Mouse (Mus musculus) heart, adult 2 months (tissue): Measurements from ENCODE around the gene Axl.

ENCODE experiments used
- CTCF ChIP-seq: fragments of 200-600 bp; IDR thresholded peaks from 2 replicates; pipeline ENCODE4 v1.8.1; 2022; ENCODE audit warnings: antibody characterized with exemption, mild to moderate bottlenecking, moderate library complexity
- EP300 ChIP-seq: fragments of 200-500 bp; IDR thresholded peaks from 2 replicates; pipeline ENCODE4 v1.6.1; 2011; ENCODE audit warnings: low read depth, low read length, control low read depth; ENCODE audit not compliant: insufficient read depth
- POLR2A ChIP-seq: fragments of 200-500 bp; IDR thresholded peaks from 2 replicates; pipeline ENCODE4 v1.6.1; 2011; ENCODE audit warnings: mild to moderate bottlenecking, low read depth, low read length, control low read depth; ENCODE audit not compliant: insufficient read depth

GRCm38 (mm10) chr7:25780753-25781152 is 7.8 kb downstream of the Axl start:
- TF ChIP-seq CTCF (no peak), POLR2A (no peak), EP300 (no peak)
